Mouse (Mus musculus) olfactory bulb, adult 2 months (tissue): ENCODE measurements around the gene Pank2.

Source experiments
- CTCF ChIP-seq: fragments of 200-500 bp; IDR thresholded peaks from 2 replicates; pipeline ENCODE4 v1.5.1; 2012; ENCODE audit warnings: low read depth, mild to moderate bottlenecking, low read length, moderate library complexity; ENCODE audit not compliant: insufficient read depth
- POLR2A ChIP-seq: fragments of 200-500 bp; IDR thresholded peaks from 2 replicates; pipeline ENCODE4 v1.6.1; 2012; ENCODE audit warnings: mild to moderate bottlenecking, low read depth, low read length, moderate library complexity; ENCODE audit not compliant: insufficient read depth

- TF ChIP-seq POLR2A (no peak), CTCF (no peak)
These were observed 66.7 kb downstream of the Pank2 start for GRCm38 (mm10) chr2:131328981-131329380.
